Mouse (Mus musculus): ENCODE measurements around the gene Stx7.

- no peak for TF ChIP-seq GATA1 (IDR thresholded peaks at IDR 0.05; ENCODE audit: low read length)
- no peak for TF ChIP-seq TAL1 (IDR thresholded peaks at IDR 0.05; ENCODE audit: low read length)
Measured at GRCm38 (mm10) chr10:24222911-24223310, 73.8 kb downstream of the Stx7 start.

Data from erythroblast, embryonic 14.5 days (primary cell).